Mouse (Mus musculus) lung, postnatal 25 days (tissue): ENCODE measurements around the gene Cast.

Experiments
- DNase-seq: peaks from one replicate; pipeline ENCODE4 v3.0.0; 2022; ENCODE audit warnings: low spot score

Gene Cast

GRCm38 (mm10) chr13:74695497-74696193 lies 113.0 kb downstream of the Cast start:
- DNase-seq: no peak
